Mouse (Mus musculus) lung, postnatal 0 days (tissue): Measurements from ENCODE around the gene Aplp1.

Experiments
- CTCF ChIP-seq: IDR thresholded peaks from 2 replicates; pipeline ENCODE4 v1.5.1; 2016; ENCODE audit warnings: antibody characterized with exemption, mild to moderate bottlenecking
- EP300 ChIP-seq: IDR thresholded peaks from 2 replicates; pipeline ENCODE4 v1.6.1; 2016; ENCODE audit warnings: antibody characterized with exemption, mild to moderate bottlenecking, control low read depth

DNA sequence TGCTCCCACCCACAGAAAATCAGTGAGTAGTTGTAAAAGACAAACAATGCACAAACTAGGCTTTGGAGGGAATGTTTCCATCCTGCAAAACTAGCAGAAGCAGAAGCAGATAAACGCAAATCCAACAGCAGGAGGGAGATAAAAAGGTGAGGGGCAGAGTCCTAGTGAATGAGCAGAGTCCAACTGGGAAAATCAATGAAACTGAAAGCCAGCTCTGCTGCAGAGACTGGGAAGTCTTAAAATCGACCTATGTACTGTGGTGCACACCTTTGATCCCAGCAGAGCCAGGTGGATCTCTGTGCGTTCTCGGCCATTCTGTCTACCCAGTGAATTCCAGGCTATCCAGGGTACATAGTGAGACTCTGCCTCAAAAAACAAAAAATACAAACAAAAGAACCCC, 29.7 kb upstream of the Aplp1 start:
- no peak for TF ChIP-seq CTCF
- no peak for TF ChIP-seq EP300
